Mouse (Mus musculus) heart, embryonic 12.5 days (tissue): ENCODE measurements around the gene Gm13696. TPM values are rescaled to one million over a fixed set of nuclear protein-coding genes. Genes with fewer than 3 reads are reported as not detected.
"Not testable (repeated sequence)": the region's sequence is repeated elsewhere in the genome, so short reads cannot be mapped to it uniquely, and the experiment has no call there.

Experiments
- ATAC-seq: fragments of 200-750 bp; cut with Nextera tagmentation; 2 replicates; pipeline ENCODE4 v1.8.0; 2017; ENCODE audit warnings: moderate TSS enrichment, moderate library complexity; ENCODE audit not compliant: insufficient number of reproducible peaks, low FRiP score
- H3K27ac ChIP-seq: fragments of 300-500 bp; sonication (generic); 2 replicates; pipeline ENCODE4 v1.5.1; 2016; ENCODE audit warnings: mild to moderate bottlenecking, moderate library complexity; ENCODE audit not compliant: poor library complexity, severe bottlenecking
- H3K27me3 ChIP-seq: fragments of 300-500 bp; sonication (generic); replicated peaks from 2 replicates; pipeline ENCODE4 v1.6.1; 2016; ENCODE audit warnings: mild to moderate bottlenecking, moderate library complexity
- H3K36me3 ChIP-seq: fragments of 300-500 bp; sonication (generic); 2 replicates; pipeline ENCODE4 v1.6.1; 2016; ENCODE audit warnings: mild to moderate bottlenecking, moderate library complexity
- H3K4me1 ChIP-seq: fragments of 300-500 bp; sonication (generic); replicated peaks from 2 replicates; pipeline ENCODE4 v1.6.1; 2016; ENCODE audit warnings: mild to moderate bottlenecking
- H3K4me2 ChIP-seq: fragments of 300-500 bp; sonication (generic); 2 replicates; pipeline ENCODE4 v1.6.1; 2016; ENCODE audit warnings: mild to moderate bottlenecking, moderate library complexity
- H3K4me3 ChIP-seq: fragments of 300-500 bp; sonication (generic); 2 replicates; pipeline ENCODE4 v1.5.1; 2016; ENCODE audit warnings: mild to moderate bottlenecking
- H3K9ac ChIP-seq: fragments of 300-500 bp; sonication (generic); 2 replicates; pipeline ENCODE4 v1.6.1; 2016; ENCODE audit warnings: mild to moderate bottlenecking, moderate library complexity
- H3K9me3 ChIP-seq: fragments of 300-500 bp; sonication (generic); replicated peaks from 2 replicates; pipeline ENCODE4 v1.6.1; 2016; ENCODE audit warnings: mild to moderate bottlenecking, moderate library complexity
- WGBS: fragments of 180-500 bp; shearing (Covaris S2); methylation state at CpG from one replicate; pipeline ENCODE4 v1.1.7; 2016; 5-methylcytosine and 5-hydroxymethylcytosine counted together
- polyA plus RNA-seq: library from polyadenylated mRNA; unstranded; fragments of >200 nt; fragmentation: Nextera tagmentation; extraction: Ambion mirVana; gene quantifications from 2 replicates; pipeline ENCODE4 v1.2.1, GENCODE M21; 2016

Gm13696 gene
- polyA plus RNA-seq, 1 experiment from 2014 or later = not detected

DNA sequence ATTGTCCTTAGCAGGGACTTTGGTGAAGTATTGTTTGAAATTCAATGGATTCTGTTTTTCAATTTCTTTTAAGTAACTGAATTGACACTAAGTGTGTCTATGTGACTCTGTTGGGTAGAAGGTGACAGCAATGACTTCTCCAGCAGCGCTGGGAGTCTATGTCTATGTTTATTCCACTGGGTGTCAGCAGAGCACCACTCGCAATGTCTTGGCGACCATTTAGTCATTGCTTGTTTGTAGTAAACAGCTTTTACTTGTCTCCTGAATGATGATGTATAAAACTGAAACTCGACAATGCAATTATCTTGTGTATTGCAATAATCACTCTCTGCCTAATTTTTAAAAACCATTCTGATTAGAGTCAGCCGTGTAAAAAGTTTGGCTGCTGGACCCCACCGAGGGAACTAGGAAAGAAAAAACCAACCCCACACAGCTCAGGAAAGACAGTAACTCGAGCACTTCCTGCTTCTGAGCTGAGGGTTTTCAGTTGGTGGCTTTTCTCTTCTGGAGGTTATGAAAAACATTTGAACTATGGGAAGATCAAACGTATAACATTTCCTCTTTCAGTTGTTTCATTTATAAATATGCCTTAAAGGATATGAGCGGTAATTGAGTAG, 20.8 kb downstream of the Gm13696 start:
- H3K27me3 ChIP-seq, H3K9me3 ChIP-seq, H3K4me3 ChIP-seq, H3K27ac ChIP-seq, H3K36me3 ChIP-seq, H3K9ac ChIP-seq, ATAC-seq, H3K4me1 ChIP-seq: not testable (repeated sequence)
- 44% methylated on average over 8 of the region's 9 CpGs for WGBS
- 0 out of 2 replicates have a peak overlapping the region, but pooled peaks have one; percentile 21 for H3K4me2 ChIP-seq

DNA sequence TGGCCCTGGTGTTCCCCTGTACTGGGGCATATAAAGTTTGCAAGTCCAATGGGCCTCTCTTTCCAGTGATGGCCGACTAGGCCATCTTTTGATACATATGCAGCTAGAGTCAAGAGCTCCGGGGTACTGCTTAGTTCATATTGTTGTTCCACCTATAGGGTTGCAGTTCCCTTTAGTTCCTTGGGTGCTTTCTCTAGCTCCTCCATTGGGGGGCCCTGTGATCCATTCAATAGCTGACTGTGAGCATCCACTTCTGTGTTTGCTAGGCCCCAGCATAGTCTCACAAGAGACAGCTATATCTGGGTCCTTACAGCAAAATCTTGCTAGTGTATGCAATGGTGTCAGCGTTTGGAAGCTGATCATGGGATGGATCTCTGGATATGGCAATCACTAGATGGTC, 21.6 kb downstream of the Gm13696 start:
- not testable (repeated sequence) for ATAC-seq, H3K4me3 ChIP-seq, H3K36me3 ChIP-seq, H3K4me1 ChIP-seq, H3K9me3 ChIP-seq, H3K27me3 ChIP-seq, H3K9ac ChIP-seq, H3K4me2 ChIP-seq, H3K27ac ChIP-seq
- 74% methylated on average over 2 of the region's 3 CpGs for WGBS

DNA sequence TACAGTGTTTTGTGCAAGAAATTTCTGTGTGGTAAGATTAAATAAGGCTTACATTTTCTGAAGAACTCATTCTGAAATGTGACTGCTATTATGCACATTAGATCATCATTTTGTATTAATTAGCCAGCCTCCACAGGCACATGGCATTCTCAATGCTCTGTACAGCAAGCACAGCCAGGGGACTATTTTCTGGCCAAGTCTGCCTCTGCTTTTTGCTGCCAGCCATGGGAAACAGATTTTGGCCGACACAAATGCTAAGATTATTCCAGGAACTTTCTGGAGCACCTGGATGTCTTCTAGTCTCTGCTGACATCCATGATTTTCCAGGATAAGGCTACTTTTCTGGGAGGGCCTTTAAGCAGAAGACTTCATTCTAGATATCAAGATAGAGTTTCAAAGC, 36.0 kb downstream of the Gm13696 start:
- WGBS = 18% methylated on average over 1 of the region's 1 CpGs
- no peaks in the 10 kb centered on the region for H3K36me3 ChIP-seq
- no peak overlapping the region for H3K27ac ChIP-seq
- H3K9me3 ChIP-seq = no peaks in the 10 kb centered on the region
- no peaks in the 10 kb centered on the region for H3K27me3 ChIP-seq
- H3K9ac ChIP-seq = no peak overlapping the region
- no peak overlapping the region for H3K4me3 ChIP-seq
- no peaks in the 10 kb centered on the region for H3K4me1 ChIP-seq
- H3K4me2 ChIP-seq = no peak overlapping the region
- ATAC-seq = no peak

DNA sequence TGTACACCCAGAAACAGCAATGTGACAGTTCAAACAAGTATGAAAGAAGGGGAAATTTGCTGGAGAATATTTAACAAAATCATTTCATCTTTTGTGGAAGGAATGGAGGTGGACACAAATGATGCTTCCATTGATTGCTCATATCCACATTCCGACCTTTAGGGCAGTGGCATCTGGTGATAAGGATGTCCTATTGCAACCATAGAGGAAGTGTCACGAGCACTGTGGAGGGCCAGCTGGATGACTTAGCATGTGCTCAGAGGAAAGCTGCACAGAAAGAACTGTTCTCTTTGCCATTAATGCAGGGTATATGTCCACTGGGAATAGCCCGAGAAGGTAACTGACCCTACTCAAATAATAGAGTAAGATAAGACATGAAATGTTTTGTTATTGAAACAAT, 36.9 kb downstream of the Gm13696 start:
- Histone ChIP-seq H3K36me3 (no peaks in the 10 kb centered on the region), H3K4me3 (no peak overlapping the region), H3K27me3 (no peaks in the 10 kb centered on the region), H3K4me1 (no peaks in the 10 kb centered on the region), H3K27ac (no peak overlapping the region), H3K4me2 (no peak overlapping the region), H3K9ac (no peak overlapping the region), H3K9me3 (no peaks in the 10 kb centered on the region)
- no peak for ATAC-seq
- WGBS = 44% methylated on average over 3 of the region's 3 CpGs

DNA sequence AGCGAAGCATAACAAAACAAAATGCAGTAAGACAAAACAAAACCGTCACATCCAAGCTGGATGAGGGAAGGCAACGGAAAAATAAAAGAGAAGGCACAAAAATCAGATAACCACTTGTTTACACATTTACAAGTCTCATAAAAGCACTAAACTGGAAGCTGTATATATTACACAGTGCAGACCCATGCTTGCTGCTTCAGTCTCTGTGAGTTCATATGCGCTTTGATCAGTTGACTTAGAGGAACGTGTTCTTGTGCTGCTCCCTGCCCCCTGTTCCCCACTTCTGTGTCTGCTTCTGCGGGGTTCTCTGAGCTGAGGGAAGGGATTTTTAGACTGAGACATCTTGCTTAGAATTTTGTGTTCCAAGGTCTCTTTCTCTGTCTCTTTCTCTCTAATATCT, 41.6 kb downstream of the Gm13696 start:
- Histone ChIP-seq H3K27me3 (no peaks in the 10 kb centered on the region), H3K36me3 (no peaks in the 10 kb centered on the region), H3K9ac (no peak overlapping the region), H3K27ac (no peak overlapping the region), H3K4me3 (no peak overlapping the region), H3K4me2 (no peak overlapping the region), H3K9me3 (no peaks in the 10 kb centered on the region), H3K4me1 (peaks cover 12% of the 10 kb centered on the region)
- no peak for ATAC-seq
- WGBS = 62% methylated on average over 6 of the region's 6 CpGs

DNA sequence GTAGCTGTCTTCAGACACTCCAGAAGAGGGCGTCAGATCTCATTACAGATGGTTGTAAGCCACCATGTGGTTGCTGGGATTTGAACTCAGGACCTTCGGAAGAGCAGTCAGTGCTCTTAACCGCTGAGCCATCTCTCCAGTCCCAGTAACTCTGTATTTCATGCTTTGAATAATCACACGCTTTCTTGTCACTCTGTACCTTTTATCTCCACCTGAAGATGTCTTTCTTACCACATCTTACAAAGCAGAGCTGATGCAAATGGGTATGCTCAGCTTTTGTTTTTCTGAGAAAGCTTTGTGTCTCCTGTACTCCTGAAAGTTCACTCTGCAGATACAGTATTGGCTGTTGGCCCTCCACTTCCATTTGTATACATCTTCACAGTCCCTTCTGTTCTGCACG, 43.4 kb downstream of the Gm13696 start:
- H3K4me1 ChIP-seq = peaks cover 17% of the 10 kb centered on the region
- not testable (repeated sequence) for H3K27ac ChIP-seq, H3K27me3 ChIP-seq, H3K36me3 ChIP-seq, H3K4me3 ChIP-seq, ATAC-seq, H3K9me3 ChIP-seq, H3K4me2 ChIP-seq, H3K9ac ChIP-seq
- WGBS = 78% methylated on average over 5 of the region's 5 CpGs

DNA sequence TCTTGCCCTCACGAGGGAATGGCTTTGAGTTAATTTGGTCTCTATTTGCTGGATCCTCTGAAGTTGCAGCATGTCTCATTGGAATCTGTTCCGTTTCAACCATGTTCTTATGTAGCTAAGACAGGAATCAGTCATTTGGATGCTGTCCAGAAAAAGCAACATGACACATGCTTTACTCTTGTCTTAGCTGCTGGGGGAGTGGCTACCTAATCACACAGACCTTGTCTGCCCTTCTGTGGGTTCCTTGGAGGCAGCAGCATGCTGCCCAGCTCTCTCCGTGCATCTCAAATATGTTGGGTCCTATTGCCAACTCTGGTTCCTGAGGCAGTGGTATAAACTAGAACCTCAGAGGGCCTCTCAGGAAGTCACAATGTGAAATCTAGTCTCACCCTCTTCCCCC, 45.4 kb downstream of the Gm13696 start:
- no peak overlapping the region for H3K4me3 ChIP-seq
- H3K36me3 ChIP-seq = no peaks in the 10 kb centered on the region
- peak overlapping the region; percentile 33; the same call in 1 of the 2 replicates for H3K4me2 ChIP-seq
- H3K4me1 ChIP-seq = peaks cover 17% of the 10 kb centered on the region
- 11% methylated on average over 3 of the region's 3 CpGs for whole genome bisulfite sequencing
- ATAC-seq = peak; percentile 69
- peak overlapping the region; percentile 26; the same call in 1 of the 2 replicates for H3K27ac ChIP-seq
- no peak overlapping the region for H3K9ac ChIP-seq
- no peaks in the 10 kb centered on the region for H3K9me3 ChIP-seq
- H3K27me3 ChIP-seq = no peaks in the 10 kb centered on the region

DNA sequence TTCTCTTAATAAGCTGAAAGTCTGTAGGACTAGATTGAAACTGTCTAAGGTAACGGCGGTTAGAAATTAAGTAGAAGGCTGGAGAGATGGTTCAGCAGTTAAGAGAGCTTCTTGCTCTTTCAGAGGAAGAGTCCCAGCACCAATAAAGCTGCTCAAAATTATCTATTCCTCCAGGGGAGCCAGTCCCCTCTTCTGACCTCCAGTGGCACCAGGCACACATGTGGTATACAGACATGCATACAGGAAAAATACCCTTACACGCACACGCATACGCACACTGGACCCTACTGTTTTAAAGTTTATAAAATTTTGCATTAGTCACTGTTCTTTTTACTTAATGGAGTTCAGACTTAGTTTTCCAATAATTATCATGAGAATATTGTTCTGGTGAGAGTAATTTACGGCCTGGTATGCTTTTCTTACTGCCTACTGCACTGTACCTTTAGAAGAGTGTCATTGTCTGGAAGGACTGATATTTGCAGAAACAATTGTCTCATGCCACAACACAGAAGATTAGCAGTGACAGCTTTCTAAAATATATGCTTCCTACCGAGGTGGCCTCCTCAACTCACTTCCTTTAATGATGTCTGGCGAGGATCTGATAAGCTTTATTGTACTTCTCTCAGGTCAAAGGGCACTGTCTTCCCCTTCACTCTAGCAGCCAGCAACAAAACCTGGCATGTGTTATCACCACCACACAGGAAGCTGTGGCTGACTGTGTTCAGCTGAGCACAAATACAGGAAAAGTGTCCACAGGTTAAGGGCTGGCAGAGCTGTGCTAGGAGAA, 46.8 kb downstream of the Gm13696 start:
- H3K9ac ChIP-seq = no peak overlapping the region
- H3K4me3 ChIP-seq = no peak overlapping the region
- WGBS = 64% methylated on average over 8 of the region's 8 CpGs
- no peak overlapping the region for H3K27ac ChIP-seq
- H3K4me2 ChIP-seq = no peak overlapping the region
- peaks cover 17% of the 10 kb centered on the region for H3K4me1 ChIP-seq
- H3K36me3 ChIP-seq = no peaks in the 10 kb centered on the region
- H3K27me3 ChIP-seq = no peaks in the 10 kb centered on the region
- no peak for ATAC-seq
- no peaks in the 10 kb centered on the region for H3K9me3 ChIP-seq

DNA sequence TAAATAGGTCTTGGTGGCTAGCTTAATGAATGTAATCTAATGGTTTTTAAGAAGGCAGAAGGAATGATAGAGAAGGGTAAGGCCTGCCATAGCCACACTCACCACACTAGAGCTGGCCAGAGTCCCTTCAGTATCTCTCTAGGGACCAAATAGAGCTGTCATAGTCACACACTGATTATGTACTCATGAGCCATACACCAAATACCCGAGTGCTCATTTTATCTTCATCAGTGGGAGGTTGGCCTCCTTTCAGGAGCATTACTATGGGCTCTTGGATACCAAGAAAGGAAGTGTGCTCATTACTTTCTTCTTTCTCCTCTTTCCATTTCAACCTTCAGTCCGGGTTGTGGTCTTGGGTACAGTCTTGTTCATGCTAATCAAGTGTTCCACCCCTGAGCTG, 49.0 kb downstream of the Gm13696 start:
- H3K36me3 ChIP-seq = no peaks in the 10 kb centered on the region
- no peak overlapping the region for H3K9ac ChIP-seq
- peaks cover 17% of the 10 kb centered on the region for H3K4me1 ChIP-seq
- ATAC-seq = no peak
- H3K27me3 ChIP-seq = no peaks in the 10 kb centered on the region
- no peak overlapping the region for H3K4me3 ChIP-seq
- 58% methylated on average over 2 of the region's 2 CpGs for WGBS
- no peak overlapping the region for H3K4me2 ChIP-seq
- H3K9me3 ChIP-seq = no peaks in the 10 kb centered on the region
- H3K27ac ChIP-seq = no peak overlapping the region

DNA sequence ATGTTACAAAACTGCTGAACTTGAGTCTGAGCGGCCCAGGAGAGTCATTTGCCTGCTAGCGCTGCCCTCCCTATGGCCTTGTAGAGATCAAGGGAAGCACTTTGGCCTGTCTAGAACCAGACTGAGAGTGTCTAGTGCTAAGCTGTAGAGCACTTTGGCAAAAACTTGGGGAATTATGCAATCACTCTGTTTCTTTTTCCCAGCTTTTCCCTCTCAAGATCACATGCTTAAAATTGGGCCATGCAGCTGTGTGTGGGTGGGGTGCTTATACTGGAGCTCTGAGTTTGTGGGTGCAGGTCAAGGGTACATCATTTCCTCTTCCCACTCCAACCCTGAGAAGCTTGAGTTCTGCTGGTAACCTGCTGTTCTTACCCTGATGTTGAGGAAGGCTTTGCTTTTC, 50.0 kb downstream of the Gm13696 start:
- Histone ChIP-seq H3K27me3 (no peaks in the 10 kb centered on the region), H3K4me2 (no peak overlapping the region), H3K4me3 (no peak overlapping the region), H3K27ac (no peak overlapping the region), H3K9me3 (no peaks in the 10 kb centered on the region), H3K4me1 (peaks cover 15% of the 10 kb centered on the region), H3K9ac (no peak overlapping the region), H3K36me3 (no peaks in the 10 kb centered on the region)
- ATAC-seq = no peak
- 86% methylated on average over 2 of the region's 2 CpGs for WGBS

DNA sequence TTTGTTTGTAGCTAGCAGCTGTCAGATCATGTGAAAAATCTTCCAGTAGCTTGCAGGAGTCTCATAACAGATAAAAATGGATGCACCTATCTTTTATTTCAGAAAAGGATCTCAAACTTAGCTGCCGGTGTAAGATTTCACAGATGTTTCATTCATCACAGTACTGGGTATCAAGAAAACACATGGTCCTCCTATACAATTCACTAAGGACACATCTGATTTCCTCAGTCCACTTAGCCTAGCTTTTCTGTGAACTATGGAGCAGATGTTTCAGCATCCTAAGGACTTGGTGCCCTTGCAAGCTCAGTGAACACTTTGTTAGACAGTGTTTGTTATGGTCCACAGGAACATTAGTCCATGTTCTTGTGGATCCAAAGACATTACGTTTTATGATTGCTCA, 50.4 kb downstream of the Gm13696 start:
- 70% methylated on average over 2 of the region's 2 CpGs for WGBS
- ATAC-seq = no peak
- Histone ChIP-seq H3K9me3 (no peaks in the 10 kb centered on the region), H3K4me3 (no peak overlapping the region), H3K9ac (no peak overlapping the region), H3K27me3 (no peaks in the 10 kb centered on the region), H3K4me2 (no peak overlapping the region), H3K36me3 (no peaks in the 10 kb centered on the region), H3K27ac (no peak overlapping the region), H3K4me1 (peaks cover 11% of the 10 kb centered on the region)
